Mouse (Mus musculus): ENCODE measurements at regions not wholly inside any gene's neighbourhood (a gene's known extent, or its start where the extent isn't known, plus 50 kb on each side); places are given as distances from the start of the nearest gene placed in this dataset.

- H3K4me2 ChIP-seq (ENCODE audit: low read length) = no peak overlapping the region
- H3K27ac ChIP-seq (ENCODE audit: low read depth, low read length) = no peak overlapping the region
- WGBS = 76% methylated on average over 4 of the region's 4 CpGs
- H3K27me3 ChIP-seq (replicated peaks; ENCODE audit: control insufficient read depth, insufficient read depth, low read length) = no peaks in the 10 kb centered on the region
- no peaks in the 10 kb centered on the region for H3K36me3 ChIP-seq (ENCODE audit: control insufficient read depth, insufficient read depth, low read length)
- no peak for ATAC-seq
- H3K4me1 ChIP-seq (ENCODE audit: control insufficient read depth, insufficient read depth, low read depth, low read length) = no peaks in the 10 kb centered on the region
- H3K9me3 ChIP-seq (ENCODE audit: control insufficient read depth, low read length) = no peaks in the 10 kb centered on the region
- no peak overlapping the region for H3K4me3 ChIP-seq (ENCODE audit: low read length)
- H3K9ac ChIP-seq (ENCODE audit: low read depth, low read length) = no peak overlapping the region
Measured at GRCm38 (mm10) chr10:8615452-8616025, 96.9 kb upstream of the Ust start.

GRCm38 (mm10) chr10:8589871-8590533, 71.4 kb upstream of the Ust start:
- Histone ChIP-seq H3K27me3 (replicated peaks; ENCODE audit: control insufficient read depth, insufficient read depth, low read length) (no peaks in the 10 kb centered on the region), H3K9me3 (ENCODE audit: control insufficient read depth, low read length) (no peaks in the 10 kb centered on the region), H3K4me1 (ENCODE audit: control insufficient read depth, insufficient read depth, low read depth, low read length) (no peaks in the 10 kb centered on the region), H3K4me3 (ENCODE audit: low read length) (no peak overlapping the region), H3K36me3 (ENCODE audit: control insufficient read depth, insufficient read depth, low read length) (no peaks in the 10 kb centered on the region), H3K27ac (ENCODE audit: low read depth, low read length) (no peak overlapping the region), H3K4me2 (ENCODE audit: low read length) (no peak overlapping the region), H3K9ac (ENCODE audit: low read depth, low read length) (no peak overlapping the region)
- WGBS = 78% methylated on average over 5 of the region's 5 CpGs
- ATAC-seq = no peak

- Histone ChIP-seq H3K4me1 (ENCODE audit: control insufficient read depth, insufficient read depth, low read depth, low read length) (no peaks in the 10 kb centered on the region), H3K4me3 (ENCODE audit: low read length) (no peak overlapping the region), H3K27me3 (replicated peaks; ENCODE audit: control insufficient read depth, insufficient read depth, low read length) (no peaks in the 10 kb centered on the region), H3K9ac (ENCODE audit: low read depth, low read length) (no peak overlapping the region), H3K9me3 (ENCODE audit: control insufficient read depth, low read length) (no peaks in the 10 kb centered on the region), H3K4me2 (ENCODE audit: low read length) (no peak overlapping the region), H3K36me3 (ENCODE audit: control insufficient read depth, insufficient read depth, low read length) (no peaks in the 10 kb centered on the region), H3K27ac (ENCODE audit: low read depth, low read length) (no peak overlapping the region)
- ATAC-seq = no peak
- 83% methylated on average over 1 of the region's 1 CpGs for WGBS
Measured at GRCm38 (mm10) chr10:8589106-8589505, 70.5 kb upstream of the Ust start.

- Histone ChIP-seq H3K27ac (ENCODE audit: low read depth, low read length) (no peak overlapping the region), H3K4me1 (ENCODE audit: control insufficient read depth, insufficient read depth, low read depth, low read length) (no peaks in the 10 kb centered on the region), H3K36me3 (ENCODE audit: control insufficient read depth, insufficient read depth, low read length) (no peaks in the 10 kb centered on the region), H3K9me3 (ENCODE audit: control insufficient read depth, low read length) (no peaks in the 10 kb centered on the region), H3K9ac (ENCODE audit: low read depth, low read length) (no peak overlapping the region), H3K4me3 (ENCODE audit: low read length) (no peak overlapping the region), H3K4me2 (ENCODE audit: low read length) (no peak overlapping the region), H3K27me3 (replicated peaks; ENCODE audit: control insufficient read depth, insufficient read depth, low read length) (no peaks in the 10 kb centered on the region)
- ATAC-seq = peak; percentile 17; the same call in 1 of the 2 replicates
- 57% methylated on average over 3 of the region's 3 CpGs for WGBS
Measured at GRCm38 (mm10) chr10:8584389-8584908, 65.8 kb upstream of the Ust start.

- Histone ChIP-seq H3K9me3 (ENCODE audit: control insufficient read depth, low read length) (no peaks in the 10 kb centered on the region), H3K4me2 (ENCODE audit: low read length) (no peak overlapping the region), H3K36me3 (ENCODE audit: control insufficient read depth, insufficient read depth, low read length) (no peaks in the 10 kb centered on the region), H3K4me1 (ENCODE audit: control insufficient read depth, insufficient read depth, low read depth, low read length) (no peaks in the 10 kb centered on the region), H3K9ac (ENCODE audit: low read depth, low read length) (no peak overlapping the region), H3K4me3 (ENCODE audit: low read length) (no peak overlapping the region), H3K27ac (ENCODE audit: low read depth, low read length) (no peak overlapping the region), H3K27me3 (replicated peaks; ENCODE audit: control insufficient read depth, insufficient read depth, low read length) (no peaks in the 10 kb centered on the region)
- peak; percentile 67 for ATAC-seq
- 48% methylated on average over 7 of the region's 7 CpGs for WGBS
Measured at GRCm38 (mm10) chr10:8583552-8584388, 65.1 kb upstream of the Ust start.

GRCm38 (mm10) chr10:8580298-8580697, 61.7 kb upstream of the Ust start:
- Histone ChIP-seq H3K4me2 (ENCODE audit: low read length) (no peak overlapping the region), H3K27ac (ENCODE audit: low read depth, low read length) (no peak overlapping the region), H3K4me1 (ENCODE audit: control insufficient read depth, insufficient read depth, low read depth, low read length) (no peaks in the 10 kb centered on the region), H3K36me3 (ENCODE audit: control insufficient read depth, insufficient read depth, low read length) (no peaks in the 10 kb centered on the region), H3K9ac (ENCODE audit: low read depth, low read length) (no peak overlapping the region), H3K4me3 (ENCODE audit: low read length) (no peak overlapping the region), H3K9me3 (ENCODE audit: control insufficient read depth, low read length) (no peaks in the 10 kb centered on the region), H3K27me3 (replicated peaks; ENCODE audit: control insufficient read depth, insufficient read depth, low read length) (no peaks in the 10 kb centered on the region)
- WGBS = 88% methylated on average over 2 of the region's 2 CpGs
- ATAC-seq = no peak

GRCm38 (mm10) chr10:8577642-8578356, 59.2 kb upstream of the Ust start:
- Histone ChIP-seq H3K9me3 (ENCODE audit: control insufficient read depth, low read length) (no peaks in the 10 kb centered on the region; the same call in 1 of the 2 replicates), H3K36me3 (ENCODE audit: control insufficient read depth, insufficient read depth, low read length) (no peaks in the 10 kb centered on the region), H3K4me1 (ENCODE audit: control insufficient read depth, insufficient read depth, low read depth, low read length) (no peaks in the 10 kb centered on the region), H3K27me3 (replicated peaks; ENCODE audit: control insufficient read depth, insufficient read depth, low read length) (no peaks in the 10 kb centered on the region), H3K9ac (ENCODE audit: low read depth, low read length) (no peak overlapping the region), H3K4me3 (ENCODE audit: low read length) (no peak overlapping the region), H3K27ac (ENCODE audit: low read depth, low read length) (no peak overlapping the region), H3K4me2 (ENCODE audit: low read length) (no peak overlapping the region)
- ATAC-seq = no peak
- 68% methylated on average over 6 of the region's 6 CpGs for WGBS

All from hindbrain, embryonic 16.5 days (tissue).